Mouse (Mus musculus): ENCODE measurements around the gene Susd1. TPM values are rescaled to one million over a fixed set of nuclear protein-coding genes. Genes with fewer than 3 reads are reported as not detected.

Susd1 gene
- total RNA-seq, 4 experiments from 2014 or later, result 8.3 to 11.1 (median 10.1) TPM

DNA sequence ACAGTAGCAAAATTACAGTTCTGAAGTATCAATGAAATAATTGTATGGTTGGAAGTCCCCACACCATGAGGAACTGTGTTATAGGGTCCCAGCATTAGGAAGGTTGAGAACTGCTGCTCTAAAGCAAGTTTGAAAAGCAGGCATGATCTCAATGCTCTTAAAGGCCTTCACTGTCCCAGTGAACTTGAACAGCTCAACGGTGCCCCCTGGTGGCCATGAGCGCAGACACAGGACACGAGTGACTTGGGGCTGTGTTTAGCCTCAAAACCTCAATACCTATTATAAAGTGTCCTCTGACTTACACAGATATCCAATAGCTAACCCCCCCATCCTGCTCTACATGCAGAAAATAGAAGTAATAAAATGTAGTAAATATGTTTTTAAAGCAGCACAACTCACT is 97.7 kb downstream of the Susd1 start:
- peak; percentile 60 to 85 for DNase-seq (ENCODE audit: low spot score in 2 of 2)

DNA sequence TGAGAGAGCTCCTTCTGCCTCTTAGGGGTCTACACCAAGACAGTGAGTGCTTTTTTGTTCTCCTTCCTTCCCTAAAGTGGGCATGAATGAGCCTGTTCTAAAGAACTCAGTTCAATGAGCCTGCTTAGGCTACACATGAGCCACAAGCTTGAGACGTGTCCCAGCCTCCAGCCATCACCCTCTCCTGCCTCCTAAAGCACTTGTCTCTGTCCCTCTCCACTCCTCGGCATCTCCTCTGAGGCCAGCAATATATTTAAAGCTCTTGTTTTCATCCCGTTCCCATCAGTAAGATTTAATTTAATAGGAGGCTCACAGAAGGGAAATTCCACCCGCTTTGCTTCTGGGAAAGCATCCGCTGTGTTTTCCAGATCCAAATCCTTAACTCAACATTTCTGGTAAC is 98.4 kb downstream of the Susd1 start:
- DNase-seq (ENCODE audit: low spot score in 2 of 2), result no peak

GRCm38 (mm10) chr4:59338896-59339535 is 99.4 kb downstream of the Susd1 start:
- DNase-seq (ENCODE audit: low spot score in 2 of 2), result no peak

DNA sequence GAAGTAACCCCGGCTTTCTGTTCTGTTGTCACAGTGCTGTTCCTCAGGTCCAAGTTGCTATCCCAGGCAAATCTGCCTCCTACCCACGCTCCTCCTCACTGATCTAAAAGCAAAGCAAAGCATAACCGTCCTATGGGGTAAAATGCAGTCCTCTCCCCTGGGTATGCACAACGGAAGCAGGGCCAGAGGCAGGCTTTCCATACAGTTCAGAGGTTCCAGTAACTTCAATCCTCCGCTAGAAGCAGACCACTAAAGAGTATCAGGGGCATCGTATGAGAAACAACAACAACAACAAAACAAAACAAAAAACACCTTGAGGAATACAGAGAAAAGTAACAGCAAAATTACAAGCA is 100.9 kb downstream of the Susd1 start:
- no peak for DNase-seq (ENCODE audit: low spot score in 2 of 2)

DNA sequence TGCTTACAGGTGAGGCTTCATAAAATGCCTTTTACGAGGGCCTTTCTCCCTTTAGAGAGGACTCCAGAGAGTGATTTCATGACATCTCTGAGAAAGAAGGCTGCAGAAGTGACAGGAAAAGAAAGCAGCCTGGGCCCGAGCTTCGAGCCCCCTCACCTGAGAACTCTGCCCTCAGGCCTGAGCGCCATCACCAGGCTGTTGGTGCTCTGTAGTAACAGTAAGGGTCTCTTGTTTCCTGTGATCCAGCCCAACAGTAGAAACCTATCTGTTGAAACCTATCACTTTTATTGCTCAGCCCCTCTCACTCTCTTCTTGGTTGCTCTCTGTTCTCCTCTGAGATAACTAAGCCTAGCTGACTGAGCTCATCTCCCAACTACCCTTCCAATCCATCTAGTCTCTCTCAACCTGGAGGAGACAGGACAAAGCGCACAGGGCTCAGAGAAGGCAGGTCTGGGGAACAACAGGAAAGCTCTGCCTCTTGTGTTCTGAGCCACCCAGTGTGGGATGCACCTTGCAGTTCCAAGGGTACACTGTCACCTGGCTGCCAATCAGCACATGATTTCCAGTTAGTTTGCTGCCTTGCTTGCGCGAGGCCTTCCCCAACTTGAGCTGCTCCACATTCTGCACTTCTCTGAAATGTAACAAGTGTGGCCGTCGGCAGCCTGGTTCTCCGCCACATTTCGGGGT is 101.4 kb downstream of the Susd1 start:
- DNase-seq (ENCODE audit: low spot score in 2 of 2), result no peak

DNA sequence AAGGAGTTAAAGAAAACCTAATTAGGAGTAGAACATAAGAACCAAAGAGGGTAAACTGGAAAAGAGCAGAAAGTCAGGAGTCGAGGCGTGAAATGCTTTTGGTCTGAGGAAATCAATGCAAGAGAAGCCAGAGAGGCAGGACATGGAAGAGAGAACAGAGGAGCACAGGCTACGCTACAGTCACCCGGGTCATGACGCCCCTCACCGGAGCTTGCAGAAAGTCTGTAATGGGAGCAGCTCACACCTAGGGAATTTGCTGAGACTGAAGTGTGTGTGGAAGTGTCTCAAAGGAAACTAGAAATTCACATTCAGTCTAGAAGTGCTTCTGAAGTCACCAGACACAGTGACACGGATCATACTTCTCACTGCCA is 102.0 kb downstream of the Susd1 start:
- no peak for DNase-seq (ENCODE audit: low spot score in 2 of 2)

DNA sequence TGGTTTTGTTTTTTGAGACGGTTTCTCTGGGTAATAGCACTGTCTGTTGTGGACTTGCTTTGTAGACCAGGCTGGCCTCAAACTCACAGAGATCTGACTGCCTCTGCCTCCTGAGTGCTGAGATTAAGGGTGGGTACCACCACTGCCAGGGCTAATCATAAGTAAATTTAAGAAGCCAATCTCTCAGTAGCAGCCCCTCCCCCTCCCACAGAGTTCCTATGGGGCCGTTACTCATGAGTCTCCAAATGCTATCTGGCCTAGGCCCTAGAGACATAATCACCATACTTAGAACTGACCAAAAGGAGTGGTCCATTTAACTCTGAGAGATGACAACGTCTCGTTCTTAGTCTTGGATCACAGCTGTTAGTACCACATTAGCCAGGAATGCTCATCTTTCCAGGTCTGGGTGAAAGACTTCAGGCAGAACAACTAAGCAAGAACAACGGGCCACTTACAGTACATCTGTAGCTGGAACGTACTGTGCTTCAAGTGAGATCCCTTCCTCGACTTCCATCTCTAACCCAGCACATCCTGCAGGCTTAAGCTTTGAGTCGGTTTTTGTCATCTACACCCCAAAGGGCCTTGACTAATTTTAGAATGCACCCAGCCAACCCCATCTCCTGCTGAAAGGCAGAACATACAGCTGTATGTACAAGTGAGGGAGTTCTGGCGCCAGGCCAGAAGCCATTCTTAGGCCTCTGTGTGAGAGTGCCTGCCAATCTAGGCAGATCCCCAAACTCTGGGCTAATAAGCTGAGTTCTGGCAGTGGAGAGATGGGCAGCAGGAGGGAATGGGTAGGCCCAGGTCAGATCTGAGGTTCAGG is 102.6 kb downstream of the Susd1 start:
- peak in 1 of 2 experiments; percentile 41 for DNase-seq (ENCODE audit: low spot score in 2 of 2)

DNA sequence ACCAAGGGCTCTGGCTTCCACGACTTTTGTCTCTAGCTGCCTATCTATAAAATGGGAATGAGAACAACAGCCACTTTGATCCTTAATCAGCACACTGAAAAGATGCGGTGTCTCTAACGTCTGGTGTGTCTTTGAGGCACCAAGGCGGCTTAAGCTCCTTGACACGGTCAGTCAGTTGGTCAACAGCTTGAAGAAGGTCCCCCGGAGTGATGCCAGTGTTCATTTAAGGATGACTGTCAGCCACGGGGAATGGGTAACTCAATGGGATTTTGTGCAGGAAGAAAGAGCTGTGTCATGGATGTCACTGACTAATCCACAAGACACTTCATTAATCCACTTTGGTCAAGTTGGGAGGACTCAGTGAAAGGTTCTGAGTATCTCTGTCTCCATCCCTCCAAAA is 103.3 kb downstream of the Susd1 start:
- no peak for DNase-seq (ENCODE audit: low spot score in 2 of 2)

- DNase-seq (ENCODE audit: low spot score in 2 of 2), result no peak
These were observed 104.2 kb downstream of the Susd1 start for GRCm38 (mm10) chr4:59334236-59334635.

DNA sequence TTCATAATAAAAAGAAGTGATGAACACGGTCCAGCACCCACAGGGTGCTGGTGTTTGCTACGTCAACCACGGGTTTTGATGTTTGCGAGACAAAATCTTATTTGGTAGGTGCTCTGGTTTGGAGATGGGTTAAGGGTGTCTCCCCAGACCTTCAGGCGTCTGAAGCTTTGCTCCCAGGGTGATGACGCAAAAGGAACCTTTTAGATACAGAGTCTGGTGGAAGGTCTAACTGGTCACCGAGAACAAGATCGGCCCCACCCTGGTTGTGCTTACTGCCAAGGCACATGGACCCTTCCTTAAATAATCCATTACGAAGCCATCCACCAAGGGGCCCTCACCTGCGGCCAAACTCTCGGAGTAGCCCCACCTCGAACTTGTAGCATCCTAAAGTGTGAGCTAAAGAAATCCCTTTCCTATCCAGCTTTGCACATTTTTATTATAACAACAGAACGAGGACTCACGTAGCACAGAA is 105.0 kb downstream of the Susd1 start:
- no peak for DNase-seq (ENCODE audit: low spot score in 2 of 2)

GRCm38 (mm10) chr4:59332691-59333423 is 105.6 kb downstream of the Susd1 start:
- no peak for DNase-seq (ENCODE audit: low spot score in 2 of 2)

DNA sequence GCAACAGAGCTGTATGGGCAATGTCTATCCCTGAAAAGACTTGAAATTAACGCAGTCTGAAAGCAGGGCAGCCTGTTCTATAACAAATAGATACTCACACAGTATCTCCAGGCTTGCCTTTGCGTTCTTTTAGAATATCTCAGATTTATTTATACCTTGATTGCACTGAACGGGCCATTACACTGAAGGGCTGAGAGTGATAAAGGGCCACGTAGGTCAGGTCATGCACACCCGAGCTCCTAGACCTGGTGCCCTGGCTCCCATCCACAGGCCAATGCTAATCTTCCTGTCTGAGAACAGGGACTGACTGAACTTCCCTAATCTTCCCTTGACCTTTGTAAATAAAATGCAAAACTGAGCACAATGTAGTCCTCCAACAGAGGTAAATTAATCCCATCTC is 106.3 kb downstream of the Susd1 start:
- DNase-seq (ENCODE audit: low spot score in 2 of 2), result no peak

- peak; percentile 29 to 37 for DNase-seq (ENCODE audit: low spot score in 2 of 2)
These were observed 106.8 kb downstream of the Susd1 start for GRCm38 (mm10) chr4:59331633-59332032.

- DNase-seq (ENCODE audit: low spot score in 2 of 2), result no peak
These were observed 107.3 kb downstream of the Susd1 start for GRCm38 (mm10) chr4:59330961-59331604.

GRCm38 (mm10) chr4:59329461-59330304 is 108.8 kb downstream of the Susd1 start:
- DNase-seq (ENCODE audit: low spot score in 2 of 2), result no peak

DNA sequence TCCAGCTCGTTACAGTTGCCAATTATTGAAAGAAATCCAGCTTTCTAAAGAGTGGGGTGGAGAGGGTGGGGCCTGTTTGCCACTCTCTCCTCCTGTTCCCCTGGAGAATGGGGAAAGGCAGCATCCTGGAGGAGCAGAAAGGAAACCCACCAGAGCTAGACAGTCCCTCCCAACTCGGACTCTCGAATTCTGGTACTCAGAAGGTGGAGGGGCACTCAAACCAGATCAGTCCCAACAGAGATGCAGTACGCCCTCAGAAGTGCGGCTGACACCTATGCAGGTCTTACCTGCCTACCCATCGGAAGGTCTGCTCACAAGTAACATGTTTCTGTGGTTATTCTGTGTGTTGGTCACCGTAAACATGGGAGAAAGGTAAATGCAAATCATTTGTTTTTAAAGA is 109.6 kb downstream of the Susd1 start:
- no peak for DNase-seq (ENCODE audit: low spot score in 2 of 2)

DNA sequence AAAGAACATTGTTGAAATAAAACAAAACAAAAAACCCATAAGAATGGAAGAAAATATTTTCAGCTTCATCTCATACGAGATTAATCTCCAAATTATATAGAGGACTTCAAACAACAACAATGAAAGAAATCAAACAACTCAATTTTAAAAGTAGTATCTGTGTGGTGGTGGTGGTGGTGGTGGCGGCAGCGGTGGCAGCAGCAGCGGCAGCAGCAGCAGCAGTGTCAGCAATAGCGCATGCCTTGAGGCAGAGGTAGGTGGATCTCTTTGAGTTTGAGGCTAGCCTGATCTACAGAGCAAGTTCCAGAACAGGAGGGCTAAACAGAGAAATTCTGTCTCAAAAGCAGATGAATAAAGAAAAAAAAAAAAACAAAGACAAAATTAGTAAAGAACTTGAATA is 110.4 kb downstream of the Susd1 start:
- no peak for DNase-seq (ENCODE audit: low spot score in 2 of 2)

GRCm38 (mm10) chr4:59326031-59326760 is 112.2 kb downstream of the Susd1 start:
- DNase-seq (ENCODE audit: low spot score in 2 of 2), result no peak

DNA sequence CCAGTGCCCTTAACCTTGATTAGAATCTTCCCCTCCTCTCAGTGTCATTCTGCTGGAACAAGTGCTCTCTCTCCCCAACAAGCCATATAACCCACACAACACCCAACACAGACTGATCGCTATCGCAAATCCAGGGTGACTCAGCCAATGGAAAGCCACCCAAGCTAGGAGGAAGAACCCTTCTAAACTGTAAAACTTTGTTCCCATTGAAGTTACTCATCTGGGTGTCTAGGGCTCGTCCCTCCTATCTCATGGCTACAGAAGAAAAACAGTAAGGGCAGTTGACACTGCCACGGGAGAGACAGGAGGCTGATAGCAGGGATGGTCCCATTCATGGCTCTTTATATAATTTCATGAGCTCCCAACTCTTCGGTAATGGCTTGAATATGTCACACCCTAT is 114.1 kb downstream of the Susd1 start:
- DNase-seq (ENCODE audit: low spot score in 2 of 2), result no peak

DNA sequence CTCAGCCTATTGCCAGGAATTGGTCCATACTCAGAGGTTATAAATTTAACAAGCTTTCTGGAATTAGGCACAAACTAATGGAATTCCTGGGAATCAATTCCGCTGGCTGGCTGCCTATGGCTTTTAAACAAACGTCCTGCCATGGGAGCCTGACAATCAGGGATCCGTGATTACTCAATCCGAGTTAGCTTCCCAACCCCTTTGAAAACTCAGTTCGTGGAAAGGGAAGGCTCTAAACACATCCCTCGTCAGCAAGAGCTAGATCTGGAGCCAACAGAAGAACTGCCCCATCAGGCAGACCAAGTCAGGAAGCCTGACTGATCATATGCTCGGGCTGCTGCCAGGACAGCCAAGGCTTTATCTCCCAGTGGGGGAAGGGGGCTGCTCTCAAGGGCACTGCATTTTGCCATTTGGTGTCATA is 115.2 kb downstream of the Susd1 start:
- DNase-seq (ENCODE audit: low spot score in 2 of 2), result no peak

Measured in layer of hippocampus, adult 8-10 months (tissue).